Mouse (Mus musculus) heart, postnatal 25 days (tissue): Measurements from ENCODE around the gene Mapk10. TPM values are rescaled to one million over a fixed set of nuclear protein-coding genes. Genes with fewer than 3 reads are reported as not detected.

Experiments used
- DNase-seq: peaks from one replicate; pipeline ENCODE4 v3.0.0; 2022; ENCODE audit warnings: low spot score
- intact Hi-C: fragments of 180-260 bp; cut with DNase I; formaldehyde crosslinking; loops from one replicate; pipeline ENCODE4 v1.15.1; 2025
- total RNA-seq, 2 experiments: library from RNA; stranded (reverse); gene quantifications; 2 replicates each; pipeline ENCODE4 v1.2.3; 2021

Gene Mapk10
- total RNA-seq, 2 experiments from 2014 or later, result 34.5 to 39.5 TPM

GRCm38 (mm10) chr5:103167371-103167770 lies 43.8 kb downstream of the Mapk10 start:
- no peak for DNase-seq
- intact Hi-C loops, result no loop called here

DNA sequence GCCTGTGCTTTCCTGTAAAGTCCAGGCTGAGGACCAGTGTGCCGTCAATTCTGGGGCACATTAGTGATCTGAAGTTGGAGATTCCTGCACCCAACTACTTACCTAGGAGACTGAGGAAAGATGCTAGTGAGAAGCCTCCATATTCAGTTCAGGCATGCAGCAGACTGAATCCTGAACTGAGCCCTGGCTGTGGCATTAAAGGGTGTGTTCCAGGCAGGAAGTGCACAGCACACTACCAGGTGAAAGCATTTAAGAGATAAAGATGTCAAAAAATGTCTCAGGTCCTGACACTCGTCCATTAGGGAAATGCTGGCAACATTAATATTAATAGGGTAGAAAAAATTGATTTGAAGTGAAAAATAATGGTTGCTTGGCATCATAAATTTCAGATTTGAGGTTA lies 44.4 kb downstream of the Mapk10 start:
- intact Hi-C loops, result no loop called here
- DNase-seq, result no peak

DNA sequence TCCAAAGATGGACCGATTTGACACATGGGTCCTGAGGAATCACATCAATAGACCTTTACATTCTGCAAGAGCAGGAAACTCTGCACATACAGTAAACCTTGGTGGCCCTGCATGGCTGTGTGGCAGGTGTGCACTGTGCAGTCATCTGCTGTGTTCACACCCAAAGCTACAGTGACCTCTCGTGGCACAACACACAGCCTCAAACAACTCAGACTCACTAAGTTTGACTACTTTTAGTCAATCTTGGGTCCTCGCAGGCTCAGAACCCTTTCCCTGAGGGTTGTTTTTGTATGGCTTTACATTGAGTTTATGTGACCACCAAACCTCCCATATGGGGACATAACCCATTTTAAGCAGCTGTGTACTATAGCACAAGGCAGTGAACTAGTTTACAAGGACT lies 47.1 kb downstream of the Mapk10 start:
- intact Hi-C loops, result no loop called here
- no peak for DNase-seq

DNA sequence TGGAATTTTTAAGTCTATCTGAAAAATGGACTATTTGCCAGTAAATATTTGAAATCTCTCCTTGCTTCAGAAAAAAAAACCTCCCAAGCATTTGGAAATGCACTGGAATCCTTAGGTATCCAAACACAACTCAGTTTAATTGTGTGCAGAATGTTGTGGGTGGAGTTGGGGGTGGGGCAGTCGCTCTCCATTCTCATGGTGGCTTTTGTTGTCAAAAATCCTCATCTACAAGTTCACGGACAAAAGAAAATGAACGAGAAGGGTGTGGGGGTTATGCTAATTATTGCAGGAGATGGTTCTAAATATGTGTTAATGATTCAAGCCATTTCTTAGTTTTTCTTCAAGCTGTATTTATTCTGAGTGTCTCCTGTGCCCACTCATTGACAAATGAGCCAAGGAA lies 49.6 kb downstream of the Mapk10 start:
- no peak for DNase-seq
- intact Hi-C loops, result no loop called here

DNA sequence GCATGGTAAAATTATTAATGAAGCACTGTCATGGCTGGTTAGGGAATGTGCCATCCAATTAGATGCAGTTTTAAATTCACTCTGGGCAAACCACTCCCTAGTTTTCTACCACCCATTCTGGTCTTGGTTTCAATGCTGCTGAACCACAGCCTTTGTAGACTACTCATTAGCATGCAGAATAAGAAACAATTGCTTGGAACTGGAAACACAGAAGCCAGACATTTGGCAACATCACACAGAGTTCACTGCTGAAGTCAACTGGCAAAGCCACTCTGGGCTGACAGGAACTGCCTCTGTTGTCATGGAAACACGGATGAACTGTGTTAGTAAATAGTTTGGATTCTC lies 50.0 kb downstream of the Mapk10 start:
- DNase-seq, result no peak

DNA sequence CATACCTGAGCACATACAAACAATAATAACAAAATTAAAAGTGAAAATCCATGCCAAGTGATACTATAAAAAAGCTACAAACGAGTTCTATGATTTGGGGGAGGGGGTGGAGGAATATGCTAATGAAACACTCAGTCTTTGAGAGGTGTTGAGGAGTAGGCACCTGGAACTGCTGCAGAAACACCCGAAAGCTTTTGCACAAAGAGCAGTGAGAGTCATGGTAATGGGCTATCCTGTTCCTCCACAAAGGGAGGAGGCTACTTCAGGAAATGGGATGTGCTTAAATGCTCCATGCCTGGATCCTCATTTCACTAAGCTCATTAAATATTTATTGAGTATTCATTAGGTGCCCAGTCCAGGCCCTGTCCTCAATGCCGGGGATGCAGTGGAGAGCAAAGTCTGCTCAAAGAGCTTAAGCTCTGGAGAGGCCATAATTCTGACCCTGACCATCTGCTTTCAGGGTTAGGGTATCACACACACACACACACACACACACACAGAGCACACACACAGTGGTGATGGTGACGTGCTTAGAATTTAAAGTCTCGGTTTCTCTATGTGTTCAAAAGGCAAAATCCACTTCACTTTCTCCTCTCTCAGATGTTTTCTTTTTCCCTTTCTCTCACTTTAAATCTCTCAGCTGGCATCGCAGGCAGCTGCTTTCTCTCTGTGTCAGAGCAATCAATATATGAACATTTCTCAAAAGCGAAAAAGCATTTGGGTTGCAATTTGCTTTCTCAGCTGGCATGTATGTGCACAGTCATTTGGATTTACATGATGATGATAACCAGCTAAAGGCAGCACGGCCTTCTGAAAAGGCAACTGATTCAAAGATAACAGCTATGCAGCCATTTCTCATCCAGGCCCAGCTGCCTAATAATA lies 50.6 kb downstream of the Mapk10 start:
- DNase-seq, result no peak
- intact Hi-C loops, result no loop called here

More for the DNA sequence above, 50.0 kb downstream of the Mapk10 start:
- intact Hi-C loops, result no loop called here

DNA sequence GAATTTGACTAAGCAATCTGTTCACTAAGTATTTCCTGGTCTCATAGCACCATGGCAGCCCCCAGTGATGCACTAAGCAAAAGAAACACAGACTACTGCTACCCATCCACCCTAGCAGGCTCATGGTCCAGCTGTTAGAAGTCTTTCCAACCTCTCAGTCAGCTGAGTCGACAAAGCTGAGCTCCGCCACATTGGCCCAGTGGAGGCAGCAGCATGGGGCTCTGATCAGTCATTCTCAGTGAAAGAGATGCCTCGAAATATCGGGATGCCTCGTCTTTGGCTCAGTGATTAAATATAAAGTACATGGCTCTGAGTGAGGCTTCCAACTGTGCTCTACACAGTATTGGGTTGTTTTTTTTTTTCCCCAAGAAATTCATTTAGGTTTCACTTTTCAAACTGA lies 70.2 kb downstream of the Mapk10 start:
- intact Hi-C loops, result no loop called here
- DNase-seq, result no peak

GRCm38 (mm10) chr5:103134839-103135238 lies 76.3 kb downstream of the Mapk10 start:
- DNase-seq, result no peak
- intact Hi-C loops, result no loop called here

DNA sequence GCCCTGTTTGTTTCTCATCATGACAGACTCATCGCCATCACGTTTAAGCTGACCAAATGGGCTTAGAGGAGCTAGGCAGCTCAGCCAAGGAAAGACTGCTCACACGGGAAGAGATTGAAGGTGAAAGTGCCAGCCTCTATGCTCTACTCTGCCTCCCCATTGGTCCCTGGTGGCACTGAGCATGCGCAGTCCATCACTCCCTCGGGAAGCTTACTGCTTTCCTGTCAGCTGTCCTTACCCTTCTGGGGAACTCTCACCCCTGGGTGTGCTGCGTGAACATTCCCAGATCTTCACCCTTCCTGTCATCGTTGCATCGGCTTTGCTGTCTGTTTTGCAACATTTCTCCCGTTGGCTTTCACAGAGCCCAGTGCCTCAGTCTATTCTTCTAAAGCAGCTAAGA lies 77.5 kb downstream of the Mapk10 start:
- intact Hi-C loops, result no loop called here
- no peak for DNase-seq

DNA sequence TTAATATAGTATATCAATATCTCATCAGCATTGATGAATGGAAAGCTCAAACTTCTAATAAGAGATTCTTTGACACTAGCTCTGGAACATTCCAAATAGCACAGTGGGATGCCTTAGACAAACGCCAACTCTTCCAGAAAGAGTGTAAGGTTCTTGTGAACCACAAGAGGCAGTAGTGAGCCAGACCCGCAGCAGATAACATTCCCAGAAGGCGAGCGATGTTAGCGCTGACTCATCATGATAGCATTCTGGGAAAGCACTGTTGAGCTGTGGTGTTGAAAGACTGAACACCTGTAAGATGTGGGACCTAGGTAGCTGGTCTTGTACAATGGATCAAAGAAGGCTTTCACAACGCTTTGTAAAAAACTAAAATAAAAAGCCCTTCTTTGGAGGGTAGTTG lies 78.3 kb downstream of the Mapk10 start:
- no peak for DNase-seq
- intact Hi-C loops, result no loop called here

DNA sequence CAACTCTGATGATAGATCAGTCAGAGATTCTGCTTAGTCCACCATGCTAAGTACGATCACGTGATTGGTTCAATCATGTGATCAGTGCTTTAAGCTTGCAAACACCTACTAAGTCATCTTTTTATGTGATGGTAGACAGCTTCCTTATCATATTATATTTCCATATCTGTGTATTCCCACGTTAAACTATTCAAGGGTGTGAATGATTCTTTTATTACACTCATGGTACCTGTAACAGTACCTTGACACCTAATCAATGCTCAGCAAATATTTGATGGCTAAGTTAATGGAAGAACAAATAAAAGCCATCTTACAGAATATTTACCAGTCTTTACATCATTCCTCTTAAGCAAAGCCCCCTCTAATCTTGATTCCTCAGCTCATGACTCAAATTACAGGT lies 91.5 kb downstream of the Mapk10 start:
- DNase-seq, result no peak
- intact Hi-C loops, result no loop called here

- DNase-seq, result no peak
- intact Hi-C loops, result no loop called here
Observed at GRCm38 (mm10) chr5:103115571-103115970, 95.6 kb downstream of the Mapk10 start.

- no peak for DNase-seq
- intact Hi-C loops, result no loop called here
Observed at GRCm38 (mm10) chr5:103112471-103112870, 98.7 kb downstream of the Mapk10 start.

- DNase-seq, result no peak
- intact Hi-C loops, result no loop called here
Observed at GRCm38 (mm10) chr5:103109409-103109808, 101.7 kb downstream of the Mapk10 start.

DNA sequence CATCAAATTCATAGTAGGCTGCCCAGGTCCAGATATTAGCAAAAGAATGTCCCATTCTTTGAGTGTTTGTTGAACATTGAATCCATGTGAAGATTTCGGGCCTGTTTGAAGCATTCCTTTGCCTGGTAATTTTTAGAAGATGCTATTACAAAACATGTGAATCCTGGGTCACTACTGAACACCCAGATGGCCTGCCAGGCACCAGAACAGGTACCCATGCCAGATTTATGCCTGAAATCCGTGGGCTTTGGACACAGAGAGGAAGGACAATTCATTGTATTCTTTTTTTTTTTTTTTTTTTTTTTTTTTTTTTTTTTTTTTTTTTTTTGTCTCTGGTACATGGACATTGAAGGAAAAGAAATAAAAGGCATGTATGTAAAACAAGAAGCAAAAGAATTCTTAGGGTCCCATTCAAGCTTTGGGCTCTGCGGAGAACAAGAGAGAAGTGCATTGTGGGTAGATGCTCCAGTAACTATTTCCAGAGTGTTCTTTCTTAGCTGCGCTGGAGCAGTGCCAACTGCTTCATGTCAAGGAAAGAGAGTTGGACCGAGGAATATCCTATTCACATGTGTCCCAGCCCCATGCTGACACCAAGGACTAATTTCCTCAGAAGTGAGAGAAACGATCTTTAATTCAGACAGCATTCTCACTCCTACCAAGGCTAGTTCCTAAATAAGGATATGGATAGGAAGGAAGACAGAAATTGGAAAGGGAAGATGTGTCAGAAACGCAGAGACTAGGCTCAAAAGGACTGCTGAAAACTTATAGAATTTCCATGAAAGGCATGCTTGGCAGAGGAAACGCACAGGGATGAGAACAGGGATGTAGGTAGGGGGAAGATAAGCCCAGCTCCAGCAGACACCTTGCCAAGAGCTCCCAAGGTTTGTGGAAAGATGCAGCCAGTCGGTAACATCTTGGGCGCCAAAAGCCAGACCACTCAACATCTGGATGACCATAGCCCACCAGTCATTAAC lies 105.4 kb downstream of the Mapk10 start:
- no peak for DNase-seq
- intact Hi-C loops, result no loop called here

- intact Hi-C loops, result no loop called here
- no peak for DNase-seq
Observed at GRCm38 (mm10) chr5:103104082-103104481, 107.1 kb downstream of the Mapk10 start.

DNA sequence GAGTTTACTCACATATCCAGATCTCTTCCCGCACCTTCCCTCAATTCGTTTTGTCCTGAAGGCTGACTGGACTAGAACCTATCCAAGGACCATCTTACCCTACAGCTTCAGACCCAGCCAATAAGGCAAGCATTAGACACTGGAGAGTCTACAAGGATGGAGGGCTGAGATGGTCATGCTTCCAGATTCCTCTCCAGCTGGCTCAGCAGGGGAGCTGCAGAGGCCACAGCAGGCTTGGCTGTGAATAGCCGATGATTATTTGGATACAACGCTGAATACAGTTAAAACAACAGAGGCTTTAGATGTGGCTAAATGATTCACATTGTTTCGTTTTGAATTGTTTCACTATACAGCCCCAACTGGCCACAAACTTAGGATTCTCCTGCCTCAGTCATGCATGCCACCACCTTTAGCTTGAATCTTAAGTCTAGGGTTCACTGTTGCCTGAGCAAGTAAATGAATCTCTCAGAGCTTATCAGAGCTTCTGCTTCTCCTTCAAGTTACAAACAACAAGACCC lies 108.2 kb downstream of the Mapk10 start:
- intact Hi-C loops, result no loop called here
- no peak for DNase-seq

- intact Hi-C loops, result no loop called here
Observed at GRCm38 (mm10) chr5:103102176-103102575, 109.0 kb downstream of the Mapk10 start.

DNA sequence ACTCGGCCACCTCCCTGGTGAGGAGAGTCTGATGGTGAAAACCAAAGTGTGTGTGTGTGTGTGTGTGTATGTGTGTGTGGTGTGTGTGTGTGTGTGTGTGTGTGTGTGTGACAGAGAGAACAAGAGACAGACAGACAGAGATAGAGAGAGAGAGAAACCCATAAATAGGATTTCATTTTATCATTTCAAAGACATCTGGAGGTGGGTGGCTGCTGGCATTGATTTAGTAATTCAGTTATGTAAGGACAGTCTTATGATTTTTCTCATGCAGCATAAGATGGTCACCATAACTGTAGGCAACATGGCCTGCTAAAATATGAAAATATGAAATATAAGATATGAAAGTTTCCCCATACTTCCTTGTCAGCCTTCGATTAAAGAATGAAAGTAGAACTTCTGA lies 117.0 kb downstream of the Mapk10 start:
- intact Hi-C loops, result no loop called here
- DNase-seq, result no peak

More at GRCm38 (mm10) chr5:103102176-103102575, 109.0 kb downstream of the Mapk10 start:
- DNase-seq, result no peak

- no peak for DNase-seq
- intact Hi-C loops, result no loop called here
Observed at GRCm38 (mm10) chr5:103085844-103086243, 125.3 kb downstream of the Mapk10 start.

DNA sequence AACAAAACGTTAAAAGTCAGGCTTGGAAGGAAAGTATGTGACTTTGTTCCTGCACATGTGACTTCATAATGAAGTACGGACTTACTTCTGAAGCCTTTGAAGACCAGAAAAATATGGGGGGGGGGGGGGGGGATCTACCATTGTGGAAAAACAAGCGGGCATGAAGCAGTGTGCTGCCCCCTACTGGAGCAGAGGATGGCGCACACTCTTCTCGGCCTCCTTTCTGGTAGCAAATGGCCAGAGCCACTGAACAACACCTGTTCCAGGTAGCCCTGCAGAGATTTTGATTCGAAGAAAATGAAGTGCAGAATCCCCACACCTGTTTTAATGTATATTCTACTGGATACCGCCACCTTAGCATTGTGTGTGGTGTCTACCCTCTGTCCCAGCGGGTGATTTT lies 135.7 kb downstream of the Mapk10 start:
- intact Hi-C loops, result no loop called here
- DNase-seq, result no peak
